Mouse (Mus musculus) stomach, embryonic 14.5 days (tissue): Measurements from ENCODE around the gene Cacng3. TPM values are rescaled to one million over a fixed set of nuclear protein-coding genes. Genes with fewer than 3 reads are reported as not detected.
A peak's percentile ranks its signal among the peaks of the same experiment; 100 is the strongest.

Source experiments
- ATAC-seq: fragments of 200-750 bp; cut with Nextera tagmentation; 2 replicates; pipeline ENCODE4 v1.8.0; 2017; ENCODE audit warnings: low read depth, moderate TSS enrichment; ENCODE audit not compliant: insufficient number of reproducible peaks, insufficient read depth, low FRiP score
- H3K27ac ChIP-seq: fragments of 300-500 bp; sonication (generic); 2 replicates; pipeline ENCODE4 v1.5.1; 2014; ENCODE audit warnings: mild to moderate bottlenecking, low read length, moderate library complexity, mixed read lengths
- H3K27me3 ChIP-seq: fragments of 300-500 bp; sonication (generic); 2 replicates; pipeline ENCODE4 v1.6.1; 2014; ENCODE audit warnings: low read length, control low read depth, mixed read lengths; ENCODE audit not compliant: control insufficient read depth, insufficient read depth
- H3K36me3 ChIP-seq: fragments of 300-500 bp; sonication (generic); 2 replicates; pipeline ENCODE4 v1.6.1; 2014; ENCODE audit warnings: mild to moderate bottlenecking, control low read depth, low read length, moderate library complexity, mixed read lengths; ENCODE audit not compliant: control insufficient read depth, insufficient read depth
- H3K4me1 ChIP-seq: fragments of 300-500 bp; sonication (generic); 2 replicates; pipeline ENCODE4 v1.6.1; 2014; ENCODE audit warnings: low read length, control low read depth, mixed read lengths; ENCODE audit not compliant: control insufficient read depth, insufficient read depth
- H3K4me2 ChIP-seq: fragments of 300-500 bp; sonication (generic); replicated peaks from 2 replicates; pipeline ENCODE4 v1.6.1; 2014; ENCODE audit warnings: low read depth, low read length, control low read depth
- H3K4me3 ChIP-seq: fragments of 300-500 bp; sonication (generic); 2 replicates; pipeline ENCODE4 v1.5.1; 2014; ENCODE audit warnings: low read depth, low read length, control low read depth
- H3K9ac ChIP-seq: fragments of 300-500 bp; sonication (generic); replicated peaks from 2 replicates; pipeline ENCODE4 v1.6.1; 2014; ENCODE audit warnings: low read depth, mild to moderate bottlenecking, control low read depth, low read length, moderate library complexity, mixed read lengths
- H3K9me3 ChIP-seq: fragments of 300-500 bp; sonication (generic); 2 replicates; pipeline ENCODE4 v1.6.1; 2016; ENCODE audit warnings: low read depth, low read length, control low read depth; ENCODE audit not compliant: control insufficient read depth
- WGBS: fragments of 180-500 bp; shearing (Covaris S2); extraction: QIAGEN DNeasy Blood & Tissue Kit; methylation state at CpG from one replicate; pipeline ENCODE4 v1.1.7; 2014; 5-methylcytosine and 5-hydroxymethylcytosine counted together
- polyA plus RNA-seq: library from polyadenylated mRNA; unstranded; fragments of >200 nt; fragmentation: Nextera tagmentation; extraction: Ambion mirVana; gene quantifications from 2 replicates; pipeline ENCODE4 v1.2.1, GENCODE M21; 2014

The Cacng3 gene
- polyA plus RNA-seq, 1 experiment from 2014 or later: 0.14 TPM

DNA sequence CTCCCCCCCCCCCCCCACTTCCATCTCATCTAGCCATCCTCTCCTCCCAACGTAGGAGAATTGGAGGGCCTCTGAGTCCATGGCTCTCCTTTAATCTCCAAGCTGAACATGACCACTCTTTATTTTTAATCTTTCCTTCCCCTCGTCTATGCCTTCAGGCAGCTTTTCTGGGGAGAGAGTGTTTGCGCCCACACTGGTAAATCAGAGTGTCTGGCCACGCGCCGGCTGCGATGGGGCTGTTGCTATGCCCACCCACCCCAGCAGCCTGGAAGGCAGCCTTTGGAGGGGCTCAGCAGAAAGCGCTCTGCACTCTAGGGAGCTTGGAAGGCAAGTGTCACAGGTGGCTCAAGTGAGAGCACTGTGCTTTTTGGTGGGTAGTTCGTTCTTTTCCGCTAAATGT, 21.0 kb upstream of the Cacng3 start:
- no peaks in the 10 kb centered on the region for H3K36me3 ChIP-seq
- no peak overlapping the region for H3K4me3 ChIP-seq
- no peak for ATAC-seq
- no peaks in the 10 kb centered on the region for H3K9me3 ChIP-seq
- H3K27ac ChIP-seq: no peak overlapping the region
- no peak overlapping the region for H3K4me2 ChIP-seq
- no peaks in the 10 kb centered on the region for H3K27me3 ChIP-seq
- 85% methylated on average over 10 of the region's 10 CpGs for WGBS
- no peak overlapping the region for H3K9ac ChIP-seq
- H3K4me1 ChIP-seq: no peaks in the 10 kb centered on the region

DNA sequence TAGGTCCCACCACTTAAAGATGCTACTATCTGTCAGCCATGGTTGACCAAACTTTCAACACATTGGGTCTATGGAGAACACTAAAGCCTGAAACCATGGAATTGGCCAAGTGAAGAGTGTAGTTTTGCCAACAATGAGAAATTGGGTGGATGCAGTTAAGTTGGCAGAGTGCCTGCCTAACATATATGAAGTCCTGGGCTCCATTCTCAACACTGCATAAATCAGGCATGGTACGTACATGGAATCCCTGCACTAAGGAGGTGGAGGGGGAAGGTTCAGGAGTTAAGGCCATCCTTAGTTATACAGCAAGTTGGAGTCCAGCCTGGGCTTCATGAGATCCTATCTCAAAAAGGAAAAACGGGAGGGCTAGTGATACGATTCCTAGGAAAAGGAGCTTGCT, 17.8 kb upstream of the Cacng3 start:
- H3K27me3 ChIP-seq: no peaks in the 10 kb centered on the region
- no peak overlapping the region for H3K9ac ChIP-seq
- H3K9me3 ChIP-seq: no peaks in the 10 kb centered on the region
- ATAC-seq: no peak
- H3K4me1 ChIP-seq: no peaks in the 10 kb centered on the region
- H3K36me3 ChIP-seq: no peaks in the 10 kb centered on the region
- H3K4me3 ChIP-seq: no peak overlapping the region
- no peak overlapping the region for H3K27ac ChIP-seq
- no peak overlapping the region for H3K4me2 ChIP-seq
- WGBS: 90% methylated on average over 3 of the region's 3 CpGs

DNA sequence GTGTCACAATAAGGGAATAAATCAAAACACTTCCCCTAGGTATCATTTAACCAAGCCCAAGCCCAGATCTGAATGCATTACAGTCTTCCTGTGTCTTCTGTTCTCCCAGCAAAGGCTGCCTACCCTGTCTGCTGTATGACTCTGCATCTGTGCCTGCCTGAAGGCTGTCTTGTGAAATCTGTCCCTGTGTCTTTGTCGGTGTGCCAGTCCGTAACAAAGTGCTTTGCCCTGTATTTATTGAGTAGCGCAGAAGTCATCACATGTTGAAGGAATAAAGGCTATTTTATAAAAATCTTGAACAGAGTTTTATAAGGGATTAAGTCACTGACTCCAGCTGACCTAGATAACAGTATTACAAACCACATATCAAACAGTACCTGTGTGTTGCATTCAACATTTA, 13.6 kb upstream of the Cacng3 start:
- no peak overlapping the region for H3K27ac ChIP-seq
- H3K27me3 ChIP-seq: no peaks in the 10 kb centered on the region
- H3K4me2 ChIP-seq: no peak overlapping the region
- 91% methylated on average over 3 of the region's 3 CpGs for WGBS
- no peak for ATAC-seq
- H3K9me3 ChIP-seq: no peaks in the 10 kb centered on the region
- H3K4me3 ChIP-seq: no peak overlapping the region
- H3K36me3 ChIP-seq: no peaks in the 10 kb centered on the region
- H3K4me1 ChIP-seq: no peaks in the 10 kb centered on the region
- H3K9ac ChIP-seq: no peak overlapping the region

- Histone ChIP-seq H3K9ac (no peak overlapping the region), H3K4me3 (no peak overlapping the region), H3K4me1 (no peaks in the 10 kb centered on the region), H3K9me3 (no peaks in the 10 kb centered on the region), H3K27ac (no peak overlapping the region), H3K36me3 (no peaks in the 10 kb centered on the region), H3K4me2 (no peak overlapping the region), H3K27me3 (no peaks in the 10 kb centered on the region)
- 78% methylated on average over 5 of the region's 5 CpGs for WGBS
- ATAC-seq: no peak
These were observed 12.7 kb upstream of the Cacng3 start for GRCm38 (mm10) chr7:122657423-122658126.

- no peak for ATAC-seq
These were observed 4.8 kb upstream of the Cacng3 start for GRCm38 (mm10) chr7:122665311-122666049.

DNA sequence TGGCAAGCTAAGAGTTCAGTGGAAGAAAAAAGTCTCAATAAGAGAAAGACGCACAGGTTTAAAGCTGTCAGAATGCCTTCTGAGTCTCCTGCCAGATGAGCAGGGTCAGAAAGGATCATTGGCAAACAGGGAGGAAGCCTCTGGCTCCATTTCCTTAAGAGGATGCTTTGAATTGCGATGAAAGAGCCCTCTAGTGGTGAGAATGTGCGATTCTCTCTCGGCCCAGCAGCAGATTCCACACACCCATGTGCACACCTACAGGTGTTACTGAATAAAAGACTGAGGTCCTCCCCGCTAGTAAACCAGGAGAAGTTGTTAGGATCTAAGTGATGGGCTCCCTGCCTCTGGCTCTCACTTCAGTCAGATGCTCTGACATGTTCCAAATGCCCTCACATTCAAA, 2.4 kb upstream of the Cacng3 start:
- H3K27me3 ChIP-seq: peaks cover 3% of the 10 kb centered on the region; the same call in 1 of the 2 replicates
- WGBS: 24% methylated on average over 5 of the region's 5 CpGs
- no peak overlapping the region for H3K9ac ChIP-seq
- no peak for ATAC-seq
- H3K9me3 ChIP-seq: no peaks in the 10 kb centered on the region
- no peaks in the 10 kb centered on the region for H3K4me1 ChIP-seq
- H3K4me3 ChIP-seq: no peak overlapping the region
- no peak overlapping the region for H3K4me2 ChIP-seq
- no peaks in the 10 kb centered on the region for H3K36me3 ChIP-seq
- no peak overlapping the region for H3K27ac ChIP-seq

More at GRCm38 (mm10) chr7:122665311-122666049, 4.8 kb upstream of the Cacng3 start:
- Histone ChIP-seq H3K27me3 (no peaks in the 10 kb centered on the region), H3K27ac (no peak overlapping the region), H3K36me3 (no peaks in the 10 kb centered on the region), H3K4me2 (no peak overlapping the region), H3K4me1 (no peaks in the 10 kb centered on the region), H3K9ac (no peak overlapping the region), H3K4me3 (no peak overlapping the region), H3K9me3 (no peaks in the 10 kb centered on the region)
- WGBS: 57% methylated on average over 7 of the region's 7 CpGs

DNA sequence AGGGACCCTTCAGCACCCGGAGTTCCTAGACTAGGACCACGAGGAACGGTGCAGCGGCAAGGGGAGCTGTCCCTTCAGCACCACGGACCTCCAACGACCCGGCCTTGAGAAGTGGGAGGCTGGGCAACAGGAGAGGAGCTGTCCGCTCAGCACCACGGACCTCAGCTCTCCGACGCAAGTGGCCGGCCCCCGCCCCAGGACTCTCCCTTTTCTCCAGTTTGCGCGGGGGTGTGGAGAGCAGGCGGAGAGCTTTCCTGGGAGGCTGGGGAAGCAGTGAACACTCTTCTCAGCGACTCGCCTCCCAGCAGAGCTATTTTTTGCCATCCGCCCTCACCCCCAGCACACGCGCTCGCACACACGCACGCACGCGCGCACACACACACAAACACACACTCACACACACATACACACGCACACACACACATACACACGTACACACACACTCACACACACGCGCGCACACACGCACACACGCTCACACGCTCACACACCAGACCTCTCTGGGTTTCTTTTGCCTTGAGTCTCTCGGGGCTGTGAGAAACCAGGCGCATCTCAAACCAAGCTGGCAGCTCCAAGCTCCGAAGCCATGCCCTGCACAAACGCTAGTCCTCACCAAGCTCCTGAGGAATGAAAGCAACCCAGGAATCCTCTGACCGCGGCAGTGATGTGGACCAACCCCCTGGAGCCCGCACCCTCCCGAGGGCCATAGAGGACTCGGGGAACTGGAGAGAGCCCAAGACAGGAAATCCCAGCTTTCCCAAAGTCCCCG, 765 bp downstream of the Cacng3 start:
- Histone ChIP-seq H3K9ac (no peak overlapping the region), H3K9me3 (no peaks in the 10 kb centered on the region), H3K27me3 (peaks cover 3% of the 10 kb centered on the region; the same call in 1 of the 2 replicates), H3K4me1 (no peaks in the 10 kb centered on the region), H3K36me3 (no peaks in the 10 kb centered on the region), H3K4me2 (no peak overlapping the region), H3K27ac (no peak overlapping the region), H3K4me3 (no peak overlapping the region)
- peak; percentile 89; the same call in 1 of the 2 replicates for ATAC-seq
- WGBS: 9% methylated on average over 42 of the region's 45 CpGs

GRCm38 (mm10) chr7:122672981-122673380, 2.7 kb downstream of the Cacng3 start:
- Histone ChIP-seq H3K27ac (no peak overlapping the region), H3K4me2 (no peak overlapping the region), H3K9me3 (no peaks in the 10 kb centered on the region), H3K27me3 (peaks cover 3% of the 10 kb centered on the region; the same call in 1 of the 2 replicates), H3K4me3 (no peak overlapping the region), H3K4me1 (no peaks in the 10 kb centered on the region), H3K9ac (no peak overlapping the region), H3K36me3 (no peaks in the 10 kb centered on the region)
- 53% methylated on average over 5 of the region's 5 CpGs for WGBS
- no peak for ATAC-seq
